Mouse (Mus musculus) right cerebral cortex, adult 2 months (tissue): Measurements from ENCODE around the gene Cd37.
A peak's percentile ranks its signal among the peaks of the same experiment; 100 is the strongest.
"Not testable (repeated sequence)": the region's sequence is repeated elsewhere in the genome, so short reads cannot be mapped to it uniquely, and the experiment has no call there.

Experiments
- DNase-seq, 2 experiments: peaks; one replicate each; pipeline ENCODE4 v3.0.0; 2021 to 2022; ENCODE audit warnings: low spot score in 2 of 2

Gene Cd37

GRCm38 (mm10) chr7:45238723-45239496, at the start of gene Cd37:
Cd37 (minus strand) TSS chr7:45239115.
- no peak for DNase-seq

GRCm38 (mm10) chr7:45286486-45286885, 47.6 kb upstream of the Cd37 start:
- DNase-seq: no peak

- DNase-seq: peak; percentile 75 to 76
These were observed 38.3 kb upstream of the Cd37 start, which contains the start of gene Slc6a21 for GRCm38 (mm10) chr7:45277136-45277760. Slc6a21 (plus strand) TSS chr7:45277513.

- no peak for DNase-seq
These were observed 34.8 kb upstream of the Cd37 start for GRCm38 (mm10) chr7:45273672-45274071.

- no peak for DNase-seq
These were observed 34.0 kb upstream of the Cd37 start for GRCm38 (mm10) chr7:45272786-45273412.

GRCm38 (mm10) chr7:45265518-45265917, 26.6 kb upstream of the Cd37 start:
- DNase-seq: no peak

- DNase-seq: no peak
These were observed 25.4 kb upstream of the Cd37 start for GRCm38 (mm10) chr7:45264348-45264747.

GRCm38 (mm10) chr7:45263006-45263607, 24.2 kb upstream of the Cd37 start:
- DNase-seq: no peak

- no peak for DNase-seq
These were observed 23.4 kb upstream of the Cd37 start for GRCm38 (mm10) chr7:45262266-45262665.

- DNase-seq: no peak
These were observed 20.4 kb upstream of the Cd37 start for GRCm38 (mm10) chr7:45259281-45259680.

- DNase-seq: peak; percentile 55 to 63
These were observed 18.3 kb upstream of the Cd37 start for GRCm38 (mm10) chr7:45257063-45257840.

GRCm38 (mm10) chr7:45255822-45256221, 16.9 kb upstream of the Cd37 start:
- not testable (repeated sequence) for DNase-seq

GRCm38 (mm10) chr7:45253806-45254205, 14.9 kb upstream of the Cd37 start:
- no peak for DNase-seq

GRCm38 (mm10) chr7:45247666-45248065, 8.8 kb upstream of the Cd37 start:
- DNase-seq: no peak

- DNase-seq: no peak
These were observed 2.5 kb upstream of the Cd37 start for GRCm38 (mm10) chr7:45241389-45241749.

- DNase-seq: peak; percentile 53 to 55
These were observed 1.9 kb upstream of the Cd37 start, which contains the start of gene Slc6a16 for GRCm38 (mm10) chr7:45240633-45241388. Slc6a16 (plus strand) TSS chr7:45241085.

GRCm38 (mm10) chr7:45240109-45240508, 1.2 kb upstream of the Cd37 start:
- DNase-seq: no peak

GRCm38 (mm10) chr7:45237747-45238699, 892 bp downstream of the Cd37 start:
- DNase-seq: no peak

- DNase-seq: no peak
These were observed 3.2 kb downstream of the Cd37 start for GRCm38 (mm10) chr7:45235656-45236180.
